Mouse (Mus musculus) heart, adult 11 months (tissue): ENCODE data around the gene Pabpn1.
A peak's percentile ranks its signal among the peaks of the same experiment; 100 is the strongest.
"Not testable (repeated sequence)": the region's sequence is repeated elsewhere in the genome, so short reads cannot be mapped to it uniquely, and the experiment has no call there.

Experiments used
- DNase-seq: peaks from one replicate; pipeline ENCODE4 v3.0.0; 2022

Pabpn1 gene

DNA sequence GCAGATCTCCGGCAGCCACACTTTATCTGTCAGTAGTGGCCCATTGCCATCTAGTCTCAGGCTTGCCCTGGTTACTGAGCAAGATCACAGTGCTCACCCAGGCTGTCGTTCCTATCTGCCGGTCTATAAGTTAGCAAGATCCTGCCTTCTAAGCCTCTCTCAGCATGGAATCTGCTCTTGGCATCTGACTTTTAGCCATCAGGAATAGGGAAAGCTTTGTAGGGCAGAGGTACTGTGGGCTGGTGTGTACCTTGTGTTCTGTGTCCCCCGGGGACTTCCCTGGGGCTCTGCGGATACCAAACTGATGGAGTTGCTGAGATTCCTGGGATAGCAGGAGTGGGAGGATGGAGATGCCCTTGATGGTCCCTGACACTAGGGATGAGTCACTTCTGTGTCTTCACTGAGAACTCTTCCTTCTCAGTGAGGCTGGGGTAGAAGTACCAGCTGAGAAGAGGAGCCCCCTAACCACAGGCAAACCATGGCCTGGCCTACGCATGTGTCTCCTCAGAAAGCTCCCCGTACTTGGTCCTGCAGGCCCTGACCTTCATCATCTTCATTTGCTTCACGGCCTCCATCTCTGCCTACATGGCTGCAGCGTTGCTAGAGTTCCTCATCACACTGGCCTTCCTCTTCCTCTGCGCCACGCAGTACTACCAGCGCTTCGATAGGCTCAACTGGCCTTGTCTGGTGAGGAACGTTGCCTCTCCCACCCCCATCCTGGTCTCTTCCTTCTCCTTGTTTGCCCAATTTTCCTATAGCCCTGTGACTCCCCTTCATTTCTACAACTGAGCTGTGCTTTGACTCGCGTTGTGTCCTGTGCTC is 45.3 kb downstream of the Pabpn1 start:
- no peak for DNase-seq

DNA sequence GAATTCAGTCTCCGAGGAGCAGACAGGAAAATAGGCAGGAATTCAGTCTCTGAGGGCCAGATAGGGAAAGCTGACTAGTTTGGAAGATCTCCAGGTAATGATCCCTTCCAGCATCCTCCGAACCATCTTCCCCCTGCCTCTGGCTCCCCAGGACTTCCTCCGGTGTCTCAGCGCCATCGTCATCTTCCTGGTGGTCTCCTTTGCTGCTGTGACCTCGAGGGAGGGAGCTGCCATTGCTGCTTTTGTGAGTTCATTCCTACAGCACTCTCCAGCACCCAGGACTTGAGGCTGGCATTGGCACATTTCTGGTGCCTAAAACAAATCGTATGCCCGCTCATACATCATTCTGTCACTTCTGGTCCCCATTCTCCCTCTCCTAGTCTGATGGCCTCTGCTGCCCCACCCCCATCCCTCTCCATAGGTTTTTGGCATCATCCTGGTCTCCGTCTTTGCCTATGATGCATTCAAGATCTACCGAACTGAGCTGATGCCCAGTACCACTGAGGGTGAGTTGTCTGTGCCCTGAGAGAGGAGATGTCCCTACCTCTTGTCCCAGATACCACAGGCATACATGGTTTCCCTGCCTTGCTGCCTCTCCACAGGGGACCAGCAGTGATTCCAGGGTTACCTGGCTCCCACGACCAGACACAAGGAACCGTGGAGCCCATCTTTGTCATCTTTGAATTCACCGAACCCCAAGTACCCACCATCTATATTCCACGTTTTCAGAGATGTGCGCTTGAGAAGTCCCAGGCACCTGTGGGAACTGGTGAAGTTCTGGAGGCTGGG is 46.3 kb downstream of the Pabpn1 start:
- peak; percentile 92 for DNase-seq

DNA sequence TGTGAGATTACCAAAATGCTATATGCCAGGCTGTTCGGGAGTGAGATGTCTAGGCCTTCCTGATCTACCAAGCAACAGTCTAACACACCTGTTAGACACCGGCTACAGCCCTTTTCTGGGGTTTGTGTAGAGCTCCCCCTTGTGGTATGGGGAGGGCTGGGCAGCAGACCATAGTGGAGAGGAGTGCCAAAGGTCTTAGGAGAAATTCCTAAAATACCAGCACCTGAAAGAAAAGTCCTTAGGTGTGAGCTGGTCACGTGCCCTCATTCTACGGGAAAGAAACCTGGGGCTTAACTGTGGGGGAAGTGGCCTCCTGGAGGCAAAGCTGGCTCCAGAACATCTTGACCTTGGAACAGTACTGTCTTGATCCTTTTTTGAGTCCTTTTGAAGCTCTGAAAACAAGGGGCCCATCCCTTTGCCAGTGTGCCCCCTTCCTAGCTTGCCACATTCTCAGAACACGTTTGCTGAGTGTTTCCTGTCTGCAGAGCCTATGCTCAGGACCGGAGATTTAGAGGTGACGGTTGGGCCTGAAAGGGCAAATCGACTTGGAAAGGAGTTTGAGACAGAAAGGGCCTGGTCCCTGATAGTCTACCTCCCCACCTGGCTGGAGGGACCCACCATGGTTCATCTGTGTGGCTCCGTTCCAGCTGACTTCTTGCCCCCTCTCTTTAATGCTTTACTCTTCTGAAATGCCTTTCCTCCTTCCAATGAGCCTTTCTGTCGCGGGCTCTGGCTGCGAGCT is 47.3 kb downstream of the Pabpn1 start:
- DNase-seq, result peak; percentile 95

DNA sequence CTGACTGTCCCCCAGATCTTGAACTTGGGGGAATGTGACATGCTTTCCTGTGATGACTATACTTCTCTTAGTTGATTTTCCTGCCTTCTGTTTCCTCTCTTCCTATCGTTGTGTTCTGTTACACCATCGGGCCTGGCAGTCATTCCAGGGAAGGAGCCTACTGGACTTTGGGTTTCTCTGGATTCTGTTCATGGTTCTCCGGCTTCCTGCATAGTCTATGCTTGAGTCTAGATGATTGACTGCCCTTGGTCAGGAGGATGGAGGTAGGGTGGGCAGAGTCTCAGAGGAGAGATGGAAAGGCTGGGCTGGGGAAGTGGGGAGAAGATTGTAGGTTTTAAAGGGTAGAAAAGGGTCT is 47.9 kb downstream of the Pabpn1 start:
- DNase-seq, result no peak

DNA sequence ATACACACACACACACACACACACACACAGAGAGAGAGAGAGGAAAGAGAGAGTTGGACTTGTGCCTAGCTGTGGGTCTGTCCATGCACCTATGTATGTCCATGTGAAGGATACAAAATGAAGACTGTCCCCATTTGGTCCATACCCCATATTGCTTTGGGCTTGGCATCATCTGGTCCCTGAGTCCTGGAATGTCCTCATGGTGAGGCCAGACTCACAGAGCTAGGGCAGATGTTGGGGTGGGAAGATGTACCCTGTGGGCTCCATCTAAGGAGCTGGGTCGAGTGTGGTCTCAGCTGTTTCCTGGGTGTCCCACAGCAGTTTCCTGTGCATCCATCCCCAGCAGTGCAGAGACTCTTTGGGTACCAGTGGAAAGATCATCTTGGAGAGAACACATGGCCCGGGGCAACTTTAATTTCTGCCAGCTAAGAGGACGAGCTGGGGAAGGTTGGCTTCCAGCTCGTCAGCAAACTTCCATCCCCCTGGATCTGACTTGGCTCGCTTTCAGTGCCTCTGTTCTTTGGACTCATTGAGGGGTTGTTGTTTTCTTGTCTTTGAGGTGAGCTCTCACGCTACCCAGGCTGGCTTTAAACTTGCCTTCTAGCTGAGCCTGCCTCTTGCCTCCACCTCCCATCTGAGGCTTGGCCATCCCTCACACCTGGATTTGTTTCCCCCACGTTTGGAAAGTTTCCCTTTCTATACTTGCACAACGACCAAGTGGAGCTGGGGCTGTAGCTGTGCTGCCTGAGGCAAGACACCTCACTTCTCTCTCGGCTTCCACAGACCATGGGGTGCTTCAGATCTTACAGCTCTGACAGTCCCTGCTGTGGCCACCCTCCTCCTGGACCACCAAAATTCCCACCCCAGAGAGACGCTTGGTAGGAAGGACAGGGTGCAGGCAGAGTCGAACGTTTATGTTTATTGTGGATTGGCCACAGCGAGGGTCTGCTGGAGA is 49.0 kb downstream of the Pabpn1 start:
- peak; percentile 93 for DNase-seq

DNA sequence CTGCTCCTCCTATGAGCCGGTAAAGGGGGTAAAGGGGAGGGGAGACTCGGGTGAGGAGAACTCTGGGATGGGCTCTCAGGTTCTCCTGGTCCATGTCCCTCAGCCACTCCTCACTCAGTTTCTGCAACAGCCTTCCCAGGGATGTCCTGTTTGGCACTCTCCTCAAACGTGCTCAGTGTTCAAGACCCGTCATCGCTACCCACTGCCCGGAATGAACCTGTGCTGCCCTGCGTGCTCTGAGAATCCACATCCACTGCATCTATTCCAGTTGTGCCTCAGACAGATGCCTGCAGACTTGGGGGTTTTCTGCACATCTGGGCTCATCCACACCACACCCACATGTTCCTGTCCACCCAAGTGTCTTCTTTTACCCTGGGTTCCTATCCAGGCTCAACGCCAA is 50.2 kb downstream of the Pabpn1 start:
- no peak for DNase-seq

DNA sequence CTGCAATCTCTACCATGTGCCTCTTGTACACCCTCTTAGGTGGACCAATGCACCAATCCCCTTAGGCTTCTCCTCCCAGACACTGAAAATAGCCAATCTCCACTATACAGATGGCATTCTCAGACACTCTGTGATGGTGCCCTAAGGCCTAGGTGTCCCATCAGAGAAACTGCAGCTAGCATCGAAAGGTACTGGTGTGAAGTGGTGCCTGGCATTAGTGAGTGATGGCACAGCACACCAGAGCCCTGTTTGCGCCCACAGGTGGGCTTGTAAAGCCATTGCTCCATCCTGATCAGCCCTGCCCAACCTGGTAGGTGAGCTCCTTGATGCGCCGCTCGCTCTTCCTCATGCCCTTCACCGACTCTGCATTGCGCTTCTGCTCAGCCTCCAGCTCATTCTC is 51.7 kb downstream of the Pabpn1 start:
- DNase-seq, result no peak

DNA sequence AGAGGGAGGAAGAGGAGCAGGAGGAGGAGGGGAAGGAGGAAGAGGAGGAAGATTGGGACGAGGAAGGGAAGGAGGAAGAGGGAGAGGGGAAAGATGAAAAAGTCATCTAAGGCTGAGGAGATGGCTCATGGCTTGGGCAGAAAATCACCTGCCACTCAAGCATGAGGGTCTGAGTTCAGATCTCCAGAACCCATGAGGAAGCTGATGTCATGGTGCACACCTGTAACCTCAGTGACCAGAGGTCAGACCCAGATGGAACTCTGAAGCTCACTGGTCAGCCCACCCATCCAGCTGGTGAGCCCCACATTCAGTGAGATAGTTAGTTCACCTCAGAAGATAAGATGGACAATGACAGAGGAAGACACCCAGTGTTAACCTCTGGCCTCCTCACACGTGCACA is 52.6 kb downstream of the Pabpn1 start:
- DNase-seq, result no peak

DNA sequence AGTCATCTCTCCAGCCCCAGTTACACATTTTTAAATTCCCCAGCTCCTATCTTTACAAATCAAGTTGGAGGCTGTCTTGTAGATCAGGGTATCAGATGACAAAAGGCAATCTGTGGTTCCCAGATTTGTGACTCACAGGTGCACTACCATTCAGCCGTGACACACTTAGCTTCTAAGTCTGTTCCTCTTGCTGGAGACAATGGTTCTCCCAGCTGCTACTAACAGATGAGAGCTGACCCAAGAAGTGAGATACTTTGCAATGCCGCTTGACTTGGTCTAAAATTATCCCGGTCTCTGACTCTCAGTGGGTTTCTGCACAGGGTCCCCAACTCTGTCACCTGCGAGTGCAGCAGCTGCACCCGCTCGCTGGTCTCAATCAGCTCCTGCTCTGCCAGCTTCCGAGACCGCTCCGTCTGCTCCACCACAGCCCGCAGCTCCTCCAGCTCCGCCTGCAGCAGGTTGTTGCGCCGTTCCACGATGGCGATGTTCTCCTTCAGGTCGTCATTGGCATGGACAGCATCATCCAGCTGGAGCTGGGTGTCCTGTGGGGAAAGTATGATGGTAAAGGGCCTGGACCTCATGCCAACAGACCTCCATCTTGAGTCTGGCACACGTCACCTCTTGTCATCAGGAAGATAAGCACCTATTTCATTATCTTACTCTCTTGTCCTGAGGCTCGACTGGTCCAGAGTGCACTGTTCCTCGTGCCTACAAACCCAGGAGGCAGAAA is 53.8 kb downstream of the Pabpn1 start:
- no peak for DNase-seq

DNA sequence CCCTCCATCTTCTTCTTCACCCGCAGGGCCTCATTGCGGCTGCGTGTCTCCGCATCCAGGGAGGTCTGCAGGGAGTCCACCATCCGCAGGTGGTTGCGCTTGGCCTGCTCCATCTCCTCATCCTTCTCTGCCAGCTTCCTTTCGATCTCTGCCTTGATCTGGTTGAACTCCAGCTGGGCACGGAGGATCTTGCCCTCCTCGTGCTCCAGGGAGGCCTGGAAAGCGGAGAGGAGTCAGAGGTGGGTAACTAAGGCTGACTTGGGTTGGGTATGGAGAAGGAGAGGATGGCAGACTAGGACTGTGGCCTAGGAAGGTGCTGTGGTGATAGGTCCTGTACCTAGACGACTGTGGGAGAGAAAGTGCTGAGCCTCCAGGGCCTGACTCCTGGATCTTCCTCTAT is 54.7 kb downstream of the Pabpn1 start:
- DNase-seq, result not testable (repeated sequence)
